Mouse (Mus musculus): ENCODE data around the gene Dgkh. TPM values are rescaled to one million over a fixed set of nuclear protein-coding genes. Genes with fewer than 3 reads are reported as not detected.
A peak's percentile ranks its signal among the peaks of the same experiment; 100 is the strongest.

The Dgkh gene
- polyA plus RNA-seq, 1 experiment from 2014 or later, result 0.48 TPM

DNA sequence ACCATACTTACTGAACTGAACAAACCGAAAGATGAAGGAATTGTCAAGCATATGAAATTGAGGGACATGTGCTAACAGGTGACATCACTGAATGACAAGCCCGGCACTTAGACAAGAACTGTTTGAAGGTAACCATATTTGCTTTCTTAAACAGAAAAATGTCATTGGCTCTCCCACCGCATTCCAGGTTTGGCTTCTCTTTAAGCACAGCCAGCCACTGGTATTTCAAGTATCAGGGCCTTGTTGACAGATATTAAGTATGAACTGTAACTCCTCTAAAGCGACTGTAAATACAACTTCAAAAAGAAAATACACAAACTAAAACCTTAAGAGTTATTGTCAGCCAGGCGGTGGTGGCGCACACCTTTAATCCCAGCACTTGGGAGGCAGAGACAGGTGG is 200.2 kb downstream of the Dgkh start:
- H3K9ac ChIP-seq (replicated peaks), result 0 out of 2 replicates have a peak overlapping the region, but pooled peaks have one; percentile 6
- no peaks in the 10 kb centered on the region for H3K9me3 ChIP-seq (ENCODE audit: low read length)
- ATAC-seq (no peak), DNase-seq (no peak)
- no peak overlapping the region for H3K4me3 ChIP-seq (ENCODE audit: low read depth, low read length)
- WGBS (ENCODE audit: insufficient replicate concordance), result 75% methylated on average over 6 of the region's 6 CpGs
- no peaks in the 10 kb centered on the region for H3K27me3 ChIP-seq (ENCODE audit: insufficient read depth, low read length)
- no peak for TF ChIP-seq EP300 (IDR thresholded peaks at IDR 0.05; ENCODE audit: low read depth)
- TF ChIP-seq CTCF (IDR thresholded peaks at IDR 0.05; ENCODE audit: low read depth), result no peak
- peaks cover 31% of the 10 kb centered on the region for H3K4me1 ChIP-seq (ENCODE audit: insufficient read depth)
- no peaks in the 10 kb centered on the region for H3K36me3 ChIP-seq (replicated peaks; ENCODE audit: insufficient read depth, low read length)
- H3K4me2 ChIP-seq (ENCODE audit: low read depth, low read length), result no peak overlapping the region
- 0 out of 2 replicates have a peak overlapping the region, but pooled peaks have one; percentile 14 for H3K27ac ChIP-seq (ENCODE audit: low read depth)

DNA sequence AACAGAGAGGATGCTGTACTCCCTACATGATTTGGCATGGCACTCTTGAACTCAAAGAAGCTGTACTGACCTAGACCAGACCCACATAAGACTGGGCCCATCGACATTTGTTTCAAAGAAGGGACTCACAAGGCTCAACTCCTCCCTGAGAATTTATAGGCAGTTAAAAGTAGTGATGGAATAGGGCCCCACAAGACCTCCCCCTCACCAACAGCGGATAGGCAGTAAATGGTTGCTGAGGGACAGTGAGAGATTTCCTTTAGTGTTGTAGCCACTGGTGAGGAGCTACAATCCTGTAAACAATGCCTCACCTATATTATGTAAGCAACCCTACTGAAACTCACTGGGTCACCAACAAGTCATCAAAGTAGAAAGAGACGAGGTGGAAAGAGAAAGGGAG is 202.3 kb downstream of the Dgkh start:
- WGBS (ENCODE audit: insufficient replicate concordance), result 71% methylated on average over 3 of the region's 3 CpGs
- Histone ChIP-seq H3K27ac (ENCODE audit: low read depth) (no peak overlapping the region), H3K9me3 (ENCODE audit: low read length) (no peaks in the 10 kb centered on the region), H3K4me3 (ENCODE audit: low read depth, low read length) (no peak overlapping the region), H3K4me1 (ENCODE audit: insufficient read depth) (peaks cover 33% of the 10 kb centered on the region), H3K36me3 (replicated peaks; ENCODE audit: insufficient read depth, low read length) (no peaks in the 10 kb centered on the region), H3K4me2 (ENCODE audit: low read depth, low read length) (no peak overlapping the region), H3K27me3 (ENCODE audit: insufficient read depth, low read length) (no peaks in the 10 kb centered on the region), H3K9ac (replicated peaks) (no peak overlapping the region)
- no peak for DNase-seq
- no peak for ATAC-seq
- TF ChIP-seq EP300 (IDR thresholded peaks at IDR 0.05; ENCODE audit: low read depth) (no peak), CTCF (IDR thresholded peaks at IDR 0.05; ENCODE audit: low read depth) (no peak)

DNA sequence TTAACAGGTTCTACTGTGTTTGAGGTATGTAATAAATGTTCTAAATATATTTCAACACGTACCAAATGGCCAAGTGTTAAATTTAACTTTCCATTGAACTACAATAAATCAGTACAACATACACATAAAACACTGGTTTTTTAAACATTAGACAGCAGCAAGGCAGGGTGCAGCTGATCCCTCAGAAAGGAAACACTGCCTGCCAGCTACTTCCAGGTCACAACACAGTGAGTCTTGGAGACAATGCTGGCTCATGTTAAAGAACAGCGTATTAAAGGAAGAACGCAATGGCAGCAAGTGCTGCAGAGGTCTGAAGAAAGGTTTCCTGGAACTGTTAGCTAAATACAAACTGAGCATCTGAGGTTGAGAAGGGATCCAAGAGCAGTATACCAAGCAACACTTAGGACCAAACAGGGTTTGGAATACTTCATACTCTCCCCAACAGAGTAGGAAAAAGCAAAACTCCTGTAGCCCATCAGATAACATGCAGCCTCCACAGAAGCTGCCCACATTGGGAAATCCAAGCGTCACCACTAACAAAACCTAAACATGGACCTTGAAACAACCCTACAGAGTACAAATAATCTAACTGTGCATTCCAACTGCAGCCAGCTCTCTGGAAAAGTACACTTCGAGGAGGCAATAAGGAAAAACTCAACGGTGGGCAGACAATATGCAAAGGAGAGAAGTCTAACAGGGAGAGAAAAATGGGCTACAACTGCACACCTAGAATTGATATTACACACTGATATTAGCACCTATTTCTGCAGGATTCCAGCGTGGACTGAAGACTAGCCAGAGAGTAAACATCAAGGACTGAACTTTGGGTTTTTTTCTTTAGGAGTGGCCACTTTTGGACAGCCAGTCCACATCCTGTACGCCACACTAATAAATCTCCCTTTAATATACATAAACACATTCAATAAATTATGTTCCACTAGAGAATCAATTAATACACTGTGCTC is 203.8 kb downstream of the Dgkh start:
- DNase-seq, result no peak
- Histone ChIP-seq H3K27me3 (ENCODE audit: insufficient read depth, low read length) (no peaks in the 10 kb centered on the region), H3K36me3 (replicated peaks; ENCODE audit: insufficient read depth, low read length) (no peaks in the 10 kb centered on the region), H3K4me1 (ENCODE audit: insufficient read depth) (peaks cover 26% of the 10 kb centered on the region), H3K9ac (replicated peaks) (no peak overlapping the region), H3K27ac (ENCODE audit: low read depth) (peak overlapping the region; percentile 24; the same call in 1 of the 2 replicates), H3K9me3 (ENCODE audit: low read length) (no peaks in the 10 kb centered on the region), H3K4me2 (ENCODE audit: low read depth, low read length) (peak overlapping the region; percentile 33), H3K4me3 (ENCODE audit: low read depth, low read length) (no peak overlapping the region)
- ATAC-seq, result peak; percentile 41; the same call in 1 of the 2 replicates
- 53% methylated on average over 8 of the region's 8 CpGs for WGBS (ENCODE audit: insufficient replicate concordance)
- TF ChIP-seq EP300 (IDR thresholded peaks at IDR 0.05; ENCODE audit: low read depth), result no peak
- TF ChIP-seq CTCF (IDR thresholded peaks at IDR 0.05; ENCODE audit: low read depth), result no peak

DNA sequence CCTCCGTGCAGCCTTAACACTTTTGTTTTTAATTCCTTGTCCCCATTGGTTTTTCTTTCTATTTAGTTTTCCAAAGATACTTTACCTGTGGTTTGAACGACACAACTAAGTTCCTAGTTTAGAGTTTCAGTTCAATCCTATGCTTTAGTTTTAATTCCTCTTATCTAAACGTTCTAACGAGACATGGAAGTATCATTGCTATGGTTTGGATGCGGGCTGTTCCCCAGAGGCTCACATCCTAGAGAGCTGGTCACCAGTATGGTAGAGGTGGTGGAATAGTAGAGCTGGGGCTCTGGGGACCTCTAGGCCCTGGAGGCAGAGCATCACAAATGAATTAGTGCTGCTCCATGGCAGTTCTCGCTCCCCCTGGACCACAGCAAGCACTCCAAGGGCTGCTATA is 205.7 kb downstream of the Dgkh start:
- H3K9ac ChIP-seq (replicated peaks), result no peak overlapping the region
- H3K9me3 ChIP-seq (ENCODE audit: low read length), result no peaks in the 10 kb centered on the region
- TF ChIP-seq EP300 (IDR thresholded peaks at IDR 0.05; ENCODE audit: low read depth) (no peak), CTCF (IDR thresholded peaks at IDR 0.05; ENCODE audit: low read depth) (no peak)
- no peaks in the 10 kb centered on the region for H3K36me3 ChIP-seq (replicated peaks; ENCODE audit: insufficient read depth, low read length)
- H3K4me1 ChIP-seq (ENCODE audit: insufficient read depth), result peaks cover 24% of the 10 kb centered on the region
- H3K4me2 ChIP-seq (ENCODE audit: low read depth, low read length), result no peak overlapping the region
- no peaks in the 10 kb centered on the region for H3K27me3 ChIP-seq (ENCODE audit: insufficient read depth, low read length)
- no peak overlapping the region for H3K27ac ChIP-seq (ENCODE audit: low read depth)
- no peak overlapping the region for H3K4me3 ChIP-seq (ENCODE audit: low read depth, low read length)
- DNase-seq (no peak), ATAC-seq (no peak)
- 68% methylated on average over 6 of the region's 6 CpGs for WGBS (ENCODE audit: insufficient replicate concordance)

DNA sequence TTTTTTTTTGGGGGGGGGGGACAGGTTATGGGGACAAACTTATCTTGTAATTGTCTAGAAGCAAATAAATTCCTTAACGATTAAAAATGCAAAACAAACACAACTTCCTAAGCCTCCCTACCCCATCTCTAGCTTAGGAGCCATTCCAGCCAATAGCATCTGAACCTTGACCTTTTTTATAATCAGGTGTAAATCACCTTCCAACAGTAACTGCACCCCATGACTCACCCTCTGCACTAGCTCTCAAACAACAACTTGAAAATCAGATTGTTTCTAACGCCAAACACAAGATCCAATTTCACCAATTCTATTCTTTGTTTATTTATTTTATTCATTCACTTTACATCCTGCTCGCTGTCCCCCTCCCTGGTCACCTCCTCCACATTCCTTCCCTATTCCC is 206.1 kb downstream of the Dgkh start:
- no peaks in the 10 kb centered on the region for H3K9me3 ChIP-seq (ENCODE audit: low read length)
- TF ChIP-seq CTCF (IDR thresholded peaks at IDR 0.05; ENCODE audit: low read depth) (no peak), EP300 (IDR thresholded peaks at IDR 0.05; ENCODE audit: low read depth) (no peak)
- no peaks in the 10 kb centered on the region for H3K27me3 ChIP-seq (ENCODE audit: insufficient read depth, low read length)
- H3K4me2 ChIP-seq (ENCODE audit: low read depth, low read length), result no peak overlapping the region
- 62% methylated on average over 3 of the region's 3 CpGs for WGBS (ENCODE audit: insufficient replicate concordance)
- ATAC-seq (no peak), DNase-seq (no peak)
- H3K4me3 ChIP-seq (ENCODE audit: low read depth, low read length), result no peak overlapping the region
- H3K27ac ChIP-seq (ENCODE audit: low read depth), result no peak overlapping the region
- H3K36me3 ChIP-seq (replicated peaks; ENCODE audit: insufficient read depth, low read length), result peaks cover 2% of the 10 kb centered on the region
- H3K4me1 ChIP-seq (ENCODE audit: insufficient read depth), result peaks cover 23% of the 10 kb centered on the region
- H3K9ac ChIP-seq (replicated peaks), result no peak overlapping the region

DNA sequence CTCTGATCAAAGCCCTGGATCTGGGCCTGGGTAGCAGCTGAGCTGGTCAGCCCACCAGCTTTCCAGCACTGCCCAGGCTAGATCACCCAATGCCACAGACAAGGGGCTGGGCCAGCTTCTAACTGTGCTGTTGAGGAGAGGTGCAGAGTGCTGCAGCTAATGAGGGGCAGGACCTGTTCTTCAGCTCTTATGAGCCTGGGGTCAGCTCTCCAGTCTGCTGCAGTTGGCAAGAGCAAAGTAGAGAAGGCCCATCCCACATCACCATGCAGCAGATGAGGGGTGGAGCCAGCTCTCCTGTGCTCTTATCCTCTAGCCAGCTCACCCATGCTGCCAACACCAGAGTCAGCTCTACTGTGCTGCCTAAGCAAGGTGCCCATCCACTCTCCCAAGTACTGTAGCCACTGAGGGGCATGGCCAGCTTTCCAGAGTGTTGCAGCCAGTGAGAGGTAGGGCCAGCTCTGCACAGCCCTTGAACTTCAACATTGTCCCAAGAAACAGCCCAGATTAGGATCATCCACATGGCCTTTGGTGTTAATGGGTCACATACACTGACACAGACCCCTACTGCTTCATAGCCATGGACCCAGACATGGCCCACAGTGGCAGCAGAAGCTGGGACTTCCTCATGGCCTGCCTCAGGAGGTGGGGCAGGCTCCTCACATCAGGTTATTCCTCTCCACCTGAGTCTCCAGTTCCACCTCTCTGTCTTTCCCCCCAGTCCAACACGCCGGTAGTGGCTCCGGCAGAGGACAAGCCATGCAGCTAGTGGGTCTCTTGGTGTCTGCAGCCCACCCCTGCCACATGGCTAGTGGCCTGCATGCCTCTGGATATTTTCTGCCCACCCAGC is 206.7 kb downstream of the Dgkh start:
- ATAC-seq (no peak; the same call in 1 of the 2 replicates), DNase-seq (no peak)
- Histone ChIP-seq H3K4me3 (ENCODE audit: low read depth, low read length) (no peak overlapping the region), H3K9ac (replicated peaks) (no peak overlapping the region), H3K36me3 (replicated peaks; ENCODE audit: insufficient read depth, low read length) (peaks cover 3% of the 10 kb centered on the region), H3K27me3 (ENCODE audit: insufficient read depth, low read length) (no peaks in the 10 kb centered on the region), H3K27ac (ENCODE audit: low read depth) (no peak overlapping the region), H3K9me3 (ENCODE audit: low read length) (no peaks in the 10 kb centered on the region), H3K4me2 (ENCODE audit: low read depth, low read length) (no peak overlapping the region), H3K4me1 (ENCODE audit: insufficient read depth) (peaks cover 23% of the 10 kb centered on the region)
- TF ChIP-seq CTCF (IDR thresholded peaks at IDR 0.05; ENCODE audit: low read depth) (no peak), EP300 (IDR thresholded peaks at IDR 0.05; ENCODE audit: low read depth) (no peak)
- whole genome bisulfite sequencing (ENCODE audit: insufficient replicate concordance), result 94% methylated on average over 3 of the region's 3 CpGs

Measured in liver, postnatal 0 days (tissue).